28 mouse cellular contexts compared by ENCODE assay signal in genomic region chr16:56490861-56491260, GRCm38 (mm10). TPM values are rescaled to one million over a fixed set of nuclear protein-coding genes. Genes with fewer than 3 reads are reported as not detected.
"Had no signal": no experiment of that assay in that cellular context is flagged by ENCODE, and none has a peak within 500 bp of the region (broad histone marks: within the 10 kb centered on the region; RNA-seq: fewer than 3 reads in every experiment).

No protein-coding gene starts in this region.

- H3K9ac ChIP-seq: heart, embryonic 12.5 days; hindbrain, embryonic 12.5 days; hindbrain, embryonic 14.5 days; intestine, embryonic 15.5 days; limb, embryonic 13.5 days; liver, embryonic 13.5 days; liver, embryonic 15.5 days had no signal

- H3K4me2 ChIP-seq: heart, embryonic 12.5 days; hindbrain, embryonic 12.5 days; hindbrain, embryonic 14.5 days; intestine, embryonic 15.5 days; limb, embryonic 13.5 days; liver, embryonic 11.5 days; liver, embryonic 13.5 days; liver, embryonic 15.5 days had no signal

- H3K4me1 ChIP-seq: heart, embryonic 10.5 days; heart, embryonic 12.5 days; hindbrain, embryonic 12.5 days; intestine, embryonic 15.5 days; limb, embryonic 13.5 days; liver, embryonic 13.5 days; liver, embryonic 15.5 days had no signal

- H3K9me3 ChIP-seq: heart, embryonic 10.5 days; heart, embryonic 12.5 days; hindbrain, embryonic 10.5 days; hindbrain, embryonic 12.5 days; intestine, embryonic 15.5 days; limb, embryonic 13.5 days; liver, embryonic 13.5 days; liver, embryonic 15.5 days had no signal

- DNase-seq: gastrocnemius, adult 2 months; gastrocnemius, postnatal 10 days; gastrocnemius, postnatal 25 days; heart, adult 18-20 months; heart, postnatal 10 days; heart, postnatal 4 days; kidney, adult 18-20 months; kidney, adult 8-10 months; kidney, postnatal 10 days; kidney, postnatal 25 days; kidney, postnatal 4 days; liver; liver, embryonic 13.5 days had no signal

- ATAC-seq: hindbrain, embryonic 16.5 days; inflammation-experienced regulatory T-cells, adult 6 months; intestine, embryonic 15.5 days; intestine, postnatal 0 days had no signal

- H3K36me3 ChIP-seq: heart, embryonic 10.5 days; heart, embryonic 12.5 days; hindbrain, embryonic 10.5 days; hindbrain, embryonic 12.5 days; intestine, embryonic 15.5 days; limb, embryonic 13.5 days; liver, embryonic 13.5 days; liver, embryonic 15.5 days had no signal

- H3K4me3 ChIP-seq: gastrocnemius, adult 2 months; heart, embryonic 10.5 days; heart, embryonic 12.5 days; hindbrain, embryonic 10.5 days; hindbrain, embryonic 12.5 days; intestine, embryonic 15.5 days; layer of hippocampus, adult 2 months; left cerebral cortex, adult 2 months; limb, embryonic 13.5 days; liver, embryonic 13.5 days; liver, embryonic 15.5 days had no signal

- H3K27me3 ChIP-seq: heart, embryonic 12.5 days; hindbrain, embryonic 12.5 days; intestine, embryonic 15.5 days; limb, embryonic 13.5 days; liver, embryonic 13.5 days; liver, embryonic 15.5 days had no signal

- H3K27ac ChIP-seq: gastrocnemius, adult 2 months; heart, embryonic 10.5 days; hindbrain, embryonic 10.5 days; hindbrain, embryonic 12.5 days; hindbrain, embryonic 14.5 days; intestine, embryonic 15.5 days; layer of hippocampus, adult 2 months; left cerebral cortex, adult 2 months; limb, embryonic 13.5 days; liver, embryonic 13.5 days; liver, embryonic 15.5 days had no signal

RNA-seq across cellular contexts. Expression of gene Abi3bp, which starts 13.2 kb away (rescaled TPM):
- total RNA-seq: granulocyte monocyte progenitor cell, adult 5-6 weeks had no signal
